10 mouse cellular contexts compared by ENCODE assay signal in the genomic region with DNA sequence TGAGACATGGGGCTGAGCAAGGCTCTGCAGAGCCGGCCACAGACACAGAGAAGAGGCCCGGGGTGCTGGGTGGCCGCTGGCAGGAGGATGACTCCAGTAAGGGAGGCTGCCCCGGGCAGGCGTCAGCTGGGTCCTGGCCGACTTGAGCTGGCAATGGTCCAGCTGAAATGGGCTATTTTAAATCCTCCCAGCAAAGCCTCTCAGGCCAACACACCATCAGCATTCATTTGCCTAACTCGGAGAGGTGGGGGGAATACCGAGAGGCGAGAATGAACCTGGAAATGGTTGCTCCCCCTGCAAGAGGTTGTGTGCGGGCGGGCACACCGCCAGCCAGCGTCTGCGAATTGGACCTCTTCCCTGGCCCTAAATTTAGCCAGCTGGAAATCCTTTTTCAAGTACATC. TPM values are rescaled to one million over a fixed set of nuclear protein-coding genes. Genes with fewer than 3 reads are reported as not detected.
DNase-seq lines count a peak whose midpoint lies in the region; ATAC-seq and TF ChIP-seq lines count a peak whose summit lies in the region.
"Had no signal": no experiment of that assay in that cellular context is flagged by ENCODE, and none has a peak within 500 bp of the region (broad histone marks: within the 10 kb centered on the region; RNA-seq: fewer than 3 reads in every experiment).

No protein-coding gene starts in this region.

- no peak for TF ChIP-seq CTCF in lung, embryonic 14.5 days (IDR thresholded peaks at IDR 0.05; ENCODE audit: low read depth)
- no peak for TF ChIP-seq CTCF in thymus, adult 2 months (IDR thresholded peaks at IDR 0.05; ENCODE audit: borderline replicate concordance, control insufficient read depth, extremely low read depth, insufficient read depth, low read length, poor library complexity)

- no peak overlapping the region for H3K4me2 ChIP-seq in lung, embryonic 14.5 days
- peak overlapping the region; percentile 23 for H3K4me2 ChIP-seq in forebrain, embryonic 13.5 days
- H3K4me2 ChIP-seq in heart, embryonic 15.5 days, result peak overlapping the region; percentile 55

- no peaks in the 10 kb centered on the region for H3K27me3 ChIP-seq in lung, embryonic 14.5 days (ENCODE audit: insufficient read depth, low read length)
- H3K27me3 ChIP-seq in forebrain, embryonic 13.5 days, result no peaks in the 10 kb centered on the region
- H3K27me3 ChIP-seq in heart, embryonic 15.5 days, result peaks cover 10% of the 10 kb centered on the region; the same call in 1 of the 2 replicates
- H3K27me3 ChIP-seq in thymus, adult 2 months (ENCODE audit: control insufficient read depth, insufficient read depth, low read length), result no peaks in the 10 kb centered on the region

- H3K9me3 ChIP-seq in lung, embryonic 14.5 days (ENCODE audit: low read depth, low read length), result no peaks in the 10 kb centered on the region
- H3K9me3 ChIP-seq in forebrain, embryonic 13.5 days (replicated peaks), result no peaks in the 10 kb centered on the region
- no peaks in the 10 kb centered on the region for H3K9me3 ChIP-seq in heart, embryonic 15.5 days (replicated peaks)

- no peak for TF ChIP-seq POLR2A in thymus, adult 2 months (IDR thresholded peaks at IDR 0.05; ENCODE audit: control insufficient read depth, extremely low read depth, insufficient read depth, low read length, poor library complexity)

- 41% methylated on average over 14 of the region's 14 CpGs for WGBS in lung, embryonic 14.5 days
- 20% methylated on average over 14 of the region's 14 CpGs for WGBS in forebrain, embryonic 13.5 days
- 34% methylated on average over 14 of the region's 14 CpGs for WGBS in heart, embryonic 15.5 days
- WGBS in thymus, adult 2 months, result 76% methylated on average over 14 of the region's 14 CpGs

- H3K4me1 ChIP-seq in lung, embryonic 14.5 days (ENCODE audit: insufficient read depth), result no peaks in the 10 kb centered on the region
- peaks cover 71% of the 10 kb centered on the region for H3K4me1 ChIP-seq in forebrain, embryonic 13.5 days
- H3K4me1 ChIP-seq in heart, embryonic 15.5 days (replicated peaks), result peaks cover 22% of the 10 kb centered on the region
- peaks cover 3% of the 10 kb centered on the region; the same call in 1 of the 2 replicates for H3K4me1 ChIP-seq in thymus, adult 2 months (replicated peaks; ENCODE audit: control insufficient read depth, insufficient read depth, low read length)

- no peak overlapping the region for H3K4me3 ChIP-seq in lung, embryonic 14.5 days (ENCODE audit: low read depth, low read length)
- no peak overlapping the region for H3K4me3 ChIP-seq in forebrain, embryonic 13.5 days
- H3K4me3 ChIP-seq in heart, embryonic 15.5 days, result peak overlapping the region; percentile 7; the same call in 1 of the 2 replicates
- no peak overlapping the region for H3K4me3 ChIP-seq in thymus, adult 2 months (ENCODE audit: control insufficient read depth, insufficient read depth, low read length)
- H3K4me3 ChIP-seq: myocyte had no signal

- H3K9ac ChIP-seq in lung, embryonic 14.5 days, result no peak overlapping the region
- peak overlapping the region; percentile 41; the same call in 1 of the 2 replicates for H3K9ac ChIP-seq in forebrain, embryonic 13.5 days
- H3K9ac ChIP-seq in heart, embryonic 15.5 days, result no peak overlapping the region

- no peak overlapping the region for H3K27ac ChIP-seq in lung, embryonic 14.5 days (ENCODE audit: low read depth)
- peak overlapping the region; percentile 82 for H3K27ac ChIP-seq in forebrain, embryonic 13.5 days
- peak overlapping the region; percentile 73 for H3K27ac ChIP-seq in heart, embryonic 15.5 days
- H3K27ac ChIP-seq in thymus, adult 2 months (ENCODE audit: control insufficient read depth, insufficient read depth, low read length), result no peak overlapping the region

- H3K36me3 ChIP-seq in lung, embryonic 14.5 days (ENCODE audit: insufficient read depth), result no peaks in the 10 kb centered on the region
- H3K36me3 ChIP-seq in forebrain, embryonic 13.5 days (ENCODE audit: poor library complexity, severe bottlenecking), result no peaks in the 10 kb centered on the region
- no peaks in the 10 kb centered on the region for H3K36me3 ChIP-seq in heart, embryonic 15.5 days
- no peaks in the 10 kb centered on the region for H3K36me3 ChIP-seq in thymus, adult 2 months (ENCODE audit: control insufficient read depth, insufficient read depth, low read length)

- DNase-seq in lung, embryonic 14.5 days, result peak; percentile 59
- no peak for DNase-seq in lung, postnatal 25 days (ENCODE audit: low spot score)
- peak; percentile 35 to 73 for DNase-seq in left cerebral cortex, adult 9 months (ENCODE audit: low spot score in 2 of 2)
- DNase-seq in right cerebral cortex, postnatal 10 days (ENCODE audit: low spot score in 2 of 2), result peak; percentile 85 to 87
- DNase-seq in thymus, adult 2 months, result no peak

- peak; percentile 28; the same call in 1 of the 2 replicates for ATAC-seq in lung, embryonic 14.5 days (ENCODE audit: insufficient read depth)
- ATAC-seq in forebrain, embryonic 13.5 days, result peak; percentile 50
- ATAC-seq in heart, embryonic 15.5 days (replicated peaks; ENCODE audit: insufficient number of reproducible peaks, insufficient read depth, low FRiP score, low read depth), result peak; percentile 86
- ATAC-seq in granulocyte monocyte progenitor cell, adult 5-6 weeks (replicated peaks; ENCODE audit: poor library complexity, severe bottlenecking), result no peak

RNA-seq across cellular contexts. Expression of a gene that starts 30.9 kb away (rescaled TPM):
- not detected in 2 replicates for polyA plus RNA-seq in lung, embryonic 14.5 days (2014; fragmentation: Nextera tagmentation; extraction: Ambion mirVana)
- not detected in 2 replicates for polyA plus RNA-seq in forebrain, embryonic 13.5 days (2015; fragmentation: Nextera tagmentation; extraction: Ambion mirVana)
- polyA plus RNA-seq in heart, embryonic 15.5 days (2015; fragmentation: Nextera tagmentation; extraction: Ambion mirVana), result not detected in 2 replicates
- total RNA-seq in granulocyte monocyte progenitor cell, adult 5-6 weeks (2014; fragmentation: Nextera tagmentation), result not detected in 2 replicates
- total RNA-seq in granulocyte monocyte progenitor cell, adult 5-6 weeks (2017), result not detected in 2 replicates
- 0.11 and 0.17 TPM in 2 replicates for polyA plus RNA-seq in thymus, adult 2 months (2012; rRNA removed)
- total RNA-seq: MEL had no signal
- polyA plus RNA-seq: myocyte had no signal

RNA-seq across cellular contexts. Expression of a gene that starts 45.7 kb away (rescaled TPM):
- 0.13 and 0.19 TPM in 2 replicates for polyA plus RNA-seq in lung, embryonic 14.5 days (2014; fragmentation: Nextera tagmentation; extraction: Ambion mirVana)
- polyA plus RNA-seq in forebrain, embryonic 13.5 days (2015; fragmentation: Nextera tagmentation; extraction: Ambion mirVana), result 32.0 and 34.0 TPM in 2 replicates
- polyA plus RNA-seq in heart, embryonic 15.5 days (2015; fragmentation: Nextera tagmentation; extraction: Ambion mirVana), result 0.06 and 0.27 TPM in 2 replicates
- not detected in 2 replicates for total RNA-seq in granulocyte monocyte progenitor cell, adult 5-6 weeks (2014; fragmentation: Nextera tagmentation)
- not detected in 2 replicates for total RNA-seq in granulocyte monocyte progenitor cell, adult 5-6 weeks (2017)
- 0.32 and 0.50 TPM in 2 replicates for polyA plus RNA-seq in thymus, adult 2 months (2012; rRNA removed)
- total RNA-seq: MEL had no signal
- polyA plus RNA-seq: myocyte had no signal

Comparison
In these comparisons a context has a peak if more than half of its experiments do, and no peak if none do; other contexts are left out.
1. DNase-seq: peak in lung, embryonic 14.5 days (single experiment), left cerebral cortex, adult 9 months (2 of 2) and right cerebral cortex, postnatal 10 days (2 of 2); none in lung, postnatal 25 days (single experiment) and thymus, adult 2 months (single experiment).
2. H3K27ac ChIP-seq: peak in forebrain, embryonic 13.5 days (single experiment) and heart, embryonic 15.5 days (single experiment); none in lung, embryonic 14.5 days (single experiment) and thymus, adult 2 months (single experiment).
3. RNA of a gene that starts 45.7 kb away (polyA plus RNA-seq): 32.0 to 34.0 TPM in forebrain, embryonic 13.5 days; 0.32 to 0.50 TPM in thymus, adult 2 months, 0.13 to 0.19 TPM in lung, embryonic 14.5 days and 0.06 to 0.27 TPM in heart, embryonic 15.5 days; every median in the first group is over 10 times any median in the second.